Mouse (Mus musculus) liver, embryonic 11.5 days (tissue): Measurements from ENCODE around the gene AU041133. TPM values are rescaled to one million over a fixed set of nuclear protein-coding genes. Genes with fewer than 3 reads are reported as not detected.

ENCODE experiments used
- ATAC-seq: fragments of 200-750 bp; cut with Nextera tagmentation; replicated peaks from 2 replicates; pipeline ENCODE4 v1.8.0; 2017; ENCODE audit warnings: moderate number of reproducible peaks, mild to moderate bottlenecking, moderate TSS enrichment, moderate library complexity; ENCODE audit not compliant: low FRiP score
- DNase-seq: peaks from one replicate; pipeline ENCODE4 v3.0.0-alpha.2; 2017; ENCODE audit warnings: low spot score
- H3K27ac ChIP-seq: fragments of 300-500 bp; sonication (generic); 2 replicates; pipeline ENCODE4 v1.5.1; 2014; ENCODE audit warnings: mild to moderate bottlenecking, low read depth, low read length, control low read depth
- H3K27me3 ChIP-seq: fragments of 300-500 bp; sonication (generic); replicated peaks from 2 replicates; pipeline ENCODE4 v1.6.1; 2014; ENCODE audit warnings: low read length, mixed read lengths; ENCODE audit not compliant: control insufficient read depth, insufficient read depth
- H3K36me3 ChIP-seq: fragments of 300-500 bp; sonication (generic); 2 replicates; pipeline ENCODE4 v1.6.1; 2014; ENCODE audit warnings: mild to moderate bottlenecking, low read length, moderate library complexity, mixed read lengths; ENCODE audit not compliant: control insufficient read depth, insufficient read depth
- H3K4me1 ChIP-seq: fragments of 300-500 bp; sonication (generic); replicated peaks from 2 replicates; pipeline ENCODE4 v1.6.1; 2014; ENCODE audit warnings: low read length, mixed read lengths; ENCODE audit not compliant: control insufficient read depth, insufficient read depth
- H3K4me2 ChIP-seq: fragments of 300-500 bp; sonication (generic); 2 replicates; pipeline ENCODE4 v1.6.1; 2014; ENCODE audit warnings: mild to moderate bottlenecking, control low read depth, moderate library complexity
- H3K4me3 ChIP-seq: fragments of 300-500 bp; sonication (generic); 2 replicates; pipeline ENCODE4 v1.5.1; 2014; ENCODE audit warnings: low read depth, low read length, control low read depth
- H3K9ac ChIP-seq: fragments of 300-500 bp; sonication (generic); 2 replicates; pipeline ENCODE4 v1.6.1; 2014; ENCODE audit warnings: low read depth, low read length, control low read depth
- H3K9me3 ChIP-seq: fragments of 300-500 bp; sonication (generic); 2 replicates; pipeline ENCODE4 v1.6.1; 2016; ENCODE audit warnings: low read length, inconsistent platforms, mixed read lengths; ENCODE audit not compliant: control insufficient read depth
- WGBS: fragments of 180-500 bp; shearing (Covaris S2); extraction: QIAGEN DNeasy Blood & Tissue Kit; methylation state at CpG from one replicate; pipeline ENCODE4 v1.1.7; 2014; 5-methylcytosine and 5-hydroxymethylcytosine counted together
- polyA plus RNA-seq: library from polyadenylated mRNA; unstranded; fragments of >200 nt; fragmentation: Nextera tagmentation; extraction: Ambion mirVana; gene quantifications from 2 replicates; pipeline ENCODE4 v1.2.1, GENCODE M21; 2014

Gene AU041133
- polyA plus RNA-seq, 1 experiment from 2014 or later: 3.6 TPM

DNA sequence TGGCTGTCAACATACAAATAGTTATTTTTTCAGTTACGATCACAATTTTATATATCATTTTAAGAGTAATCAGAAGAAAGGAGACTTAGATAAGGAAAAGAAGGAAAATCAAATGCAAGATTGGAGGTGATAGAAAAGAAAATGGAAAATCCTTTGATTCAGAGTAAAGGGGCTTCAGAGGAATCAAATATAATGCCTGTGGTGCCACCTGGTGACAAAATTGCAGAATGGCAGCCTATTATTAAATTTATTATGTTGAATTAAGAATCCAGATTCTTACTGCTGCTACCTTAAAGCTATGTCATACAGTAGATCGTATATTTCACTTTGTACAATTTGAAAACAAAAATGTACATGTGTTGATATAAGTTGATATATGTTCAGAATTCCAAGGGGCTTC is 43.0 kb downstream of the AU041133 start:
- Histone ChIP-seq H3K9ac (no peak overlapping the region), H3K27ac (no peak overlapping the region), H3K9me3 (0 out of 2 replicates have a peak, but pooled peaks cover 3% of the 10 kb centered on the region), H3K4me3 (no peak overlapping the region), H3K4me1 (no peaks in the 10 kb centered on the region), H3K36me3 (no peaks in the 10 kb centered on the region), H3K27me3 (no peaks in the 10 kb centered on the region), H3K4me2 (no peak overlapping the region)
- DNase-seq: no peak
- no peak for ATAC-seq
- WGBS: 37% methylated on average over 2 of the region's 2 CpGs

DNA sequence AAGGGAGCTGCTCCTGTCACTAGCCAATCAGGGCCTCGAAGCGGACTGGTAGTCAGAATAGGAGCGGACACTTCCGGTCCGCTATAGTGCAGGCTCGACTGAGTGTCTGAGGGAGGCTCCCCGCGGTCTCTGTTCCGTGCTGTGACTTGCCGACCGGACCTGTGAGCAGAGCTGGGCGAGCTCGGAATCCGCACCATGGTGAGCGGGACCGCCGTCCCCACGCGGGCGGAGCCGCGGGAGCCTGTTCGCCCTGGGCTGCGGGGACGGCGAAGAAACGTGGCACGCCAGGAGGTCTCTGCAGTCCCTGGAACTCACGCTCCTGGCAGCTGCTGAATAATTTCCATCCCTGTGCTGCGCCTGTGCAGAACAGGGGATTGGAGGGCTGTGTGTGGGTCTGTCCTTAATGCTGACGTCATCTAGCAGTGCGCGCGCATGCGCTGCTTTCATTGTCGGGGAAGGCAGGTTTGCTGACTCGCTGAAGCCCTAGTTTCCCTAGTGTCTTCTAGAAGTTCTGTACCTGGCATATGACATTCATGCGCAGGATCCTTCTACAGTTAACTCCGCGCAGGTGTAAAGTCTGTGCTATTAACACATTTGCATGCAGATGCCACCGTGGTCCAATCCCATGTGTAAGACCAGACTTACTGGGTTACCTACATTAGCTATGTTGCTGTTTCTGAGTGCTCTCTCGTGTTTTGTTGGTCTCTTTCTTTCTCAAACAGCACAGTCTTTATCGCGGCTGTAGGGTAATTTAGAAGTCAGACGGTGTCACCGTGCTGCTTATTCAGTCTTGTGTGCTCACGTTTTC is 50.6 kb downstream of the AU041133 start:
- ATAC-seq (peak; percentile 95), DNase-seq (peak; percentile 77)
- H3K4me3 ChIP-seq: peak overlapping the region; percentile 60
- H3K4me2 ChIP-seq: peak overlapping the region; percentile 74
- peak overlapping the region; percentile 72 for H3K27ac ChIP-seq
- H3K4me1 ChIP-seq: peaks cover 3% of the 10 kb centered on the region; the same call in 1 of the 2 replicates
- no peaks in the 10 kb centered on the region for H3K27me3 ChIP-seq
- no peaks in the 10 kb centered on the region; the same call in 1 of the 2 replicates for H3K9me3 ChIP-seq
- WGBS: 6% methylated on average over 47 of the region's 47 CpGs
- no peaks in the 10 kb centered on the region for H3K36me3 ChIP-seq
- peak overlapping the region; percentile 52 for H3K9ac ChIP-seq

Other genes starting within 250 kb of the AU041133 start
- gene Zfp781, start 197.5 kb upstream of the AU041133 start, polyA plus RNA-seq: 1.6 and 1.8 TPM in 2 replicates
- gene Zfp873, start 79.9 kb upstream of the AU041133 start, polyA plus RNA-seq: 7.9 and 8.9 TPM in 2 replicates
- 2.8 and 3.0 TPM in 2 replicates for gene BC024063, start 44.7 kb upstream of the AU041133 start, polyA plus RNA-seq
- 6.5 and 6.8 TPM in 2 replicates for gene Zfp938, start 113.3 kb downstream of the AU041133 start, polyA plus RNA-seq
- gene 4932415D10Rik, start 188.6 kb downstream of the AU041133 start, polyA plus RNA-seq: not detected in 2 replicates
- gene Gm4924, start 226.2 kb downstream of the AU041133 start, polyA plus RNA-seq: 3.9 and 4.9 TPM in 2 replicates